Mouse (Mus musculus): ENCODE data around the gene Top1. TPM values are rescaled to one million over a fixed set of nuclear protein-coding genes. Genes with fewer than 3 reads are reported as not detected.

Gene Top1
- polyA plus RNA-seq, 1 experiment, result 21.5 TPM

DNA sequence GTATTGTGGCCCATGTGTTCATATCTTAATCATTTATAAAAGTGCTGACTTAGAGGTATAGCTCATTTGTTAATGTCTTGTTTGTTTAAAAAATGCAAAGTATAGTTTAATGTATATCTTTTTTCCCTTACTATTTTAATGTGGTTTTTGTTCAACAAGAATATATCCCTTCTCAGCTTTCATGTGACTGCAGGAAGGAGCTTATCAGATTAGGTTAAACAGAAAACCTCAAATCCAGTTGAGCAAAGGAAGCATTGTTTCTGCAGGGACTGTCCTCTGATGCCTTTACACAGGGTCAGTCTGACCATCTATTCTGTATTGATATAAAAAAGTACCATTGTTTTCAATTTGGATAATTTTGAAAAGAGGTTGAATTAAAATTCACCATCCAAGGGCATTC lies 57.1 kb downstream of the Top1 start:
- Histone ChIP-seq H3K27me3 (ENCODE audit: control insufficient read depth, insufficient read depth, insufficient read length) (no peaks in the 10 kb centered on the region), H3ac (ENCODE audit: control insufficient read depth, insufficient read length, low read depth) (no peak overlapping the region), H3K79me2 (ENCODE audit: control insufficient read depth, insufficient read depth) (no peaks in the 10 kb centered on the region), H3K4me3 (ENCODE audit: insufficient read depth, poor library complexity, severe bottlenecking) (no peak overlapping the region), H3K79me3 (ENCODE audit: low read depth) (no peaks in the 10 kb centered on the region), H3K36me3 (ENCODE audit: control insufficient read depth, insufficient read depth) (peaks cover 96% of the 10 kb centered on the region)
- TF ChIP-seq CTCF (IDR thresholded peaks at IDR 0.05; ENCODE audit: control insufficient read depth, insufficient read depth, insufficient read length) (no peak), USF1 (IDR thresholded peaks at IDR 0.05; ENCODE audit: low read depth) (no peak), FOSL1 (IDR thresholded peaks at IDR 0.05; ENCODE audit: insufficient read depth, low read length, poor library complexity, severe bottlenecking) (no peak), CEBPB (IDR thresholded peaks at IDR 0.05; ENCODE audit: low read depth) (no peak), MYOG (IDR thresholded peaks at IDR 0.05; ENCODE audit: control insufficient read depth, extremely low read depth, insufficient read length) (no peak), MYOD1 (IDR thresholded peaks at IDR 0.05; ENCODE audit: control insufficient read depth, insufficient read length, low read depth) (no peak), MAX (IDR thresholded peaks at IDR 0.05) (no peak)

DNA sequence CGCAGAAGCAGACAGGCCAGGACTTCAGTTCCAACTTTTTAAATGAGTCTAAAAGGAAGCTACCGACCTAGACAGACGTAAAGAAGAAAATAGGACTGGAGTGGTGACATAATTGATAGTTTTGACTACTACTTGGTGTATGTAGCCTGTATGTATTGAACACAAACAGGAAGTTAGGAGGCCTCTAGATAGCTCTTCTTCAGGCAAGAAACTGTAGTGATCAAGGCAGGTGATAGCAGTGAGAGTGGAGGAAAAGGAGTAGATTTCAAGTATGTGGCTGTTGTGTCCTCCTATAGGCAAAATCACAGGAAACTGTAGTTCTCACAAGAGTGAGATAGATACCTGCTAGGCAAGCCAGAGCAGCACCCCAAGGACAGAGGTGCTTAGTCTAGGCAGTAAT lies 62.0 kb downstream of the Top1 start:
- H3ac ChIP-seq (ENCODE audit: control insufficient read depth, insufficient read length, low read depth), result no peak overlapping the region
- no peak overlapping the region for H3K4me3 ChIP-seq (ENCODE audit: insufficient read depth, poor library complexity, severe bottlenecking)
- peaks cover 91% of the 10 kb centered on the region for H3K36me3 ChIP-seq (ENCODE audit: control insufficient read depth, insufficient read depth)
- H3K27me3 ChIP-seq (ENCODE audit: control insufficient read depth, insufficient read depth, insufficient read length), result no peaks in the 10 kb centered on the region
- H3K79me2 ChIP-seq (ENCODE audit: control insufficient read depth, insufficient read depth), result no peaks in the 10 kb centered on the region
- H3K79me3 ChIP-seq (ENCODE audit: low read depth), result no peaks in the 10 kb centered on the region
- TF ChIP-seq USF1 (IDR thresholded peaks at IDR 0.05; ENCODE audit: low read depth) (no peak), MYOD1 (IDR thresholded peaks at IDR 0.05; ENCODE audit: control insufficient read depth, insufficient read length, low read depth) (no peak), MYOG (IDR thresholded peaks at IDR 0.05; ENCODE audit: control insufficient read depth, extremely low read depth, insufficient read length) (no peak), FOSL1 (IDR thresholded peaks at IDR 0.05; ENCODE audit: insufficient read depth, low read length, poor library complexity, severe bottlenecking) (no peak), CEBPB (IDR thresholded peaks at IDR 0.05; ENCODE audit: low read depth) (no peak), MAX (IDR thresholded peaks at IDR 0.05) (no peak), CTCF (IDR thresholded peaks at IDR 0.05; ENCODE audit: control insufficient read depth, insufficient read depth, insufficient read length) (no peak)

- no peaks in the 10 kb centered on the region for H3K79me3 ChIP-seq (ENCODE audit: low read depth)
- H3K36me3 ChIP-seq (ENCODE audit: control insufficient read depth, insufficient read depth), result peaks cover 100% of the 10 kb centered on the region
- H3ac ChIP-seq (ENCODE audit: control insufficient read depth, insufficient read length, low read depth), result no peak overlapping the region
- no peak overlapping the region for H3K4me3 ChIP-seq (ENCODE audit: insufficient read depth, poor library complexity, severe bottlenecking)
- no peaks in the 10 kb centered on the region for H3K27me3 ChIP-seq (ENCODE audit: control insufficient read depth, insufficient read depth, insufficient read length)
- no peaks in the 10 kb centered on the region for H3K79me2 ChIP-seq (ENCODE audit: control insufficient read depth, insufficient read depth)
- TF ChIP-seq USF1 (IDR thresholded peaks at IDR 0.05; ENCODE audit: low read depth) (no peak), FOSL1 (IDR thresholded peaks at IDR 0.05; ENCODE audit: insufficient read depth, low read length, poor library complexity, severe bottlenecking) (no peak), MYOG (IDR thresholded peaks at IDR 0.05; ENCODE audit: control insufficient read depth, extremely low read depth, insufficient read length) (no peak), CEBPB (IDR thresholded peaks at IDR 0.05; ENCODE audit: low read depth) (no peak), MYOD1 (IDR thresholded peaks at IDR 0.05; ENCODE audit: control insufficient read depth, insufficient read length, low read depth) (no peak), CTCF (IDR thresholded peaks at IDR 0.05; ENCODE audit: control insufficient read depth, insufficient read depth, insufficient read length) (no peak), MAX (IDR thresholded peaks at IDR 0.05) (no peak)
These were observed 69.9 kb downstream of the Top1 start for GRCm38 (mm10) chr2:160715463-160716030.

GRCm38 (mm10) chr2:160717269-160717668 lies 71.6 kb downstream of the Top1 start:
- Histone ChIP-seq H3K79me2 (ENCODE audit: control insufficient read depth, insufficient read depth) (no peaks in the 10 kb centered on the region), H3K79me3 (ENCODE audit: low read depth) (no peaks in the 10 kb centered on the region), H3K36me3 (ENCODE audit: control insufficient read depth, insufficient read depth) (peaks cover 100% of the 10 kb centered on the region), H3K4me3 (ENCODE audit: insufficient read depth, poor library complexity, severe bottlenecking) (no peak overlapping the region), H3ac (ENCODE audit: control insufficient read depth, insufficient read length, low read depth) (no peak overlapping the region), H3K27me3 (ENCODE audit: control insufficient read depth, insufficient read depth, insufficient read length) (no peaks in the 10 kb centered on the region)
- TF ChIP-seq MYOD1 (IDR thresholded peaks at IDR 0.05; ENCODE audit: control insufficient read depth, insufficient read length, low read depth) (no peak), MYOG (IDR thresholded peaks at IDR 0.05; ENCODE audit: control insufficient read depth, extremely low read depth, insufficient read length) (no peak), MAX (IDR thresholded peaks at IDR 0.05) (no peak)

- Histone ChIP-seq H3K79me3 (ENCODE audit: low read depth) (no peaks in the 10 kb centered on the region), H3ac (ENCODE audit: control insufficient read depth, insufficient read length, low read depth) (no peak overlapping the region), H3K36me3 (ENCODE audit: control insufficient read depth, insufficient read depth) (peaks cover 100% of the 10 kb centered on the region), H3K27me3 (ENCODE audit: control insufficient read depth, insufficient read depth, insufficient read length) (no peaks in the 10 kb centered on the region), H3K79me2 (ENCODE audit: control insufficient read depth, insufficient read depth) (no peaks in the 10 kb centered on the region), H3K4me3 (ENCODE audit: insufficient read depth, poor library complexity, severe bottlenecking) (no peak overlapping the region)
- TF ChIP-seq FOSL1 (IDR thresholded peaks at IDR 0.05; ENCODE audit: insufficient read depth, low read length, poor library complexity, severe bottlenecking) (no peak), MYOG (IDR thresholded peaks at IDR 0.05; ENCODE audit: control insufficient read depth, extremely low read depth, insufficient read length) (no peak), CTCF (IDR thresholded peaks at IDR 0.05; ENCODE audit: control insufficient read depth, insufficient read depth, insufficient read length) (no peak), CEBPB (IDR thresholded peaks at IDR 0.05; ENCODE audit: low read depth) (no peak), USF1 (IDR thresholded peaks at IDR 0.05; ENCODE audit: low read depth) (no peak), MYOD1 (IDR thresholded peaks at IDR 0.05; ENCODE audit: control insufficient read depth, insufficient read length, low read depth) (no peak), MAX (IDR thresholded peaks at IDR 0.05) (no peak)
These were observed 73.1 kb downstream of the Top1 start for GRCm38 (mm10) chr2:160718811-160719210.

DNA sequence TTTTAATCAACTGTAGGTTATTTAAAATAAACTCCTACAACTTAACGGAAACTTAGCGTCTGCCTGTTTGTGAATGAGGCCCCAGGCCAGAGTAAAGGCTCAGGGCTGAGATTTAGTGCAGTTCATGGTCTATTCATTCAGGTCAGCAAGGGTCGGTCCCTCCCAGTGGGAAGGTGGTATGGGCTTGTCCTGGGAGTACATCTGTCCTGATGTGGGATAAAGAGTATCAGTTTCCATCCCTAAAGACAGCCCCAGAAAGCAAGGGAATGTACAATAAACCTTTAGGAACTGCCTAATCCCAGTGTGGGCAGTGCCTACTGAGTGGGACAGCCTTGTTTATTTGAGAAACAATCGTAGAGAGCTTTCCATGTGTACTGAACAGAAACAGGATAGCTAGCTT lies 77.0 kb downstream of the Top1 start:
- Histone ChIP-seq H3K4me3 (ENCODE audit: insufficient read depth, poor library complexity, severe bottlenecking) (no peak overlapping the region), H3K27me3 (ENCODE audit: control insufficient read depth, insufficient read depth, insufficient read length) (no peaks in the 10 kb centered on the region), H3K79me2 (ENCODE audit: control insufficient read depth, insufficient read depth) (no peaks in the 10 kb centered on the region), H3ac (ENCODE audit: control insufficient read depth, insufficient read length, low read depth) (no peak overlapping the region), H3K36me3 (ENCODE audit: control insufficient read depth, insufficient read depth) (peaks cover 84% of the 10 kb centered on the region), H3K79me3 (ENCODE audit: low read depth) (no peaks in the 10 kb centered on the region)
- TF ChIP-seq MAX (IDR thresholded peaks at IDR 0.05) (no peak), MYOG (IDR thresholded peaks at IDR 0.05; ENCODE audit: control insufficient read depth, extremely low read depth, insufficient read length) (no peak), FOSL1 (IDR thresholded peaks at IDR 0.05; ENCODE audit: insufficient read depth, low read length, poor library complexity, severe bottlenecking) (no peak), CEBPB (IDR thresholded peaks at IDR 0.05; ENCODE audit: low read depth) (no peak), CTCF (IDR thresholded peaks at IDR 0.05; ENCODE audit: control insufficient read depth, insufficient read depth, insufficient read length) (no peak), USF1 (IDR thresholded peaks at IDR 0.05; ENCODE audit: low read depth) (no peak), MYOD1 (IDR thresholded peaks at IDR 0.05; ENCODE audit: control insufficient read depth, insufficient read length, low read depth) (no peak)
